Mouse (Mus musculus) inflammation-experienced regulatory T-cells, adult 6 months (primary cell): ENCODE measurements around the gene Nudcd2. TPM values are rescaled to one million over a fixed set of nuclear protein-coding genes. Genes with fewer than 3 reads are reported as not detected.
"Not testable (repeated sequence)": the region's sequence is repeated elsewhere in the genome, so short reads cannot be mapped to it uniquely, and the experiment has no call there.

Experiments
- ATAC-seq: one replicate; pipeline ENCODE4 v1.8.0; 2017
- polyA plus RNA-seq, 3 experiments: library from polyadenylated mRNA; unstranded; fragments of 100-300 nt; shearing (Covaris generic); gene quantifications; one replicate each; pipeline ENCODE4 v1.2.1; 2017

The Nudcd2 gene
- polyA plus RNA-seq = 10 to 100 TPM; 39.3 to 75.1 (median 40.0) TPM

- peak; percentile 98 for ATAC-seq
These were observed at the start of gene Nudcd2, which contains the start of gene Hmmr for GRCm38 (mm10) chr11:40733339-40734174. Nudcd2 (plus strand) TSS chr11:40733667. Hmmr (minus strand) TSS chr11:40733422.

- no peak for ATAC-seq
These were observed 42.9 kb upstream of the Nudcd2 start for GRCm38 (mm10) chr11:40690444-40691127.

- ATAC-seq = peak; percentile 28
These were observed 41.4 kb upstream of the Nudcd2 start for GRCm38 (mm10) chr11:40692101-40692509.

GRCm38 (mm10) chr11:40692511-40693365, 40.7 kb upstream of the Nudcd2 start:
- peak; percentile 92 for ATAC-seq

GRCm38 (mm10) chr11:40693366-40693951, 40.0 kb upstream of the Nudcd2 start:
- no peak for ATAC-seq

GRCm38 (mm10) chr11:40694311-40695087, 39.0 kb upstream of the Nudcd2 start:
- peak; percentile 39 for ATAC-seq

- no peak for ATAC-seq
These were observed 38.4 kb upstream of the Nudcd2 start, which contains the start of gene Mat2b for GRCm38 (mm10) chr11:40695103-40695502. Mat2b (minus strand) TSS chr11:40695203.

- not testable (repeated sequence) for ATAC-seq
These were observed 23.6 kb upstream of the Nudcd2 start for GRCm38 (mm10) chr11:40709899-40710298.

- ATAC-seq = no peak
These were observed 19.6 kb upstream of the Nudcd2 start for GRCm38 (mm10) chr11:40713858-40714257.

GRCm38 (mm10) chr11:40715524-40715923, 17.9 kb upstream of the Nudcd2 start:
- ATAC-seq = no peak

- peak; percentile 88 for ATAC-seq
These were observed 15.1 kb upstream of the Nudcd2 start for GRCm38 (mm10) chr11:40718324-40718723.

- no peak for ATAC-seq
These were observed 499 bp upstream of the Nudcd2 start for GRCm38 (mm10) chr11:40732997-40733338.

GRCm38 (mm10) chr11:40734251-40734752, 835 bp downstream of the Nudcd2 start:
- ATAC-seq = no peak

- no peak for ATAC-seq
These were observed 3.9 kb downstream of the Nudcd2 start for GRCm38 (mm10) chr11:40737369-40737768.

- ATAC-seq = no peak
These were observed 8.3 kb downstream of the Nudcd2 start for GRCm38 (mm10) chr11:40741605-40742262.

- peak; percentile 32 for ATAC-seq
These were observed 10.9 kb downstream of the Nudcd2 start for GRCm38 (mm10) chr11:40744348-40744747.

- peak; percentile 55 for ATAC-seq
These were observed 12.9 kb downstream of the Nudcd2 start for GRCm38 (mm10) chr11:40746361-40746760.

GRCm38 (mm10) chr11:40747716-40748115, 14.2 kb downstream of the Nudcd2 start:
- ATAC-seq = no peak

- no peak for ATAC-seq
These were observed 20.4 kb downstream of the Nudcd2 start for GRCm38 (mm10) chr11:40753836-40754235.

GRCm38 (mm10) chr11:40754664-40755107, 21.2 kb downstream of the Nudcd2 start:
- peak; percentile 53 for ATAC-seq
